Mouse (Mus musculus): ENCODE measurements around the gene Noc4l.

DNA sequence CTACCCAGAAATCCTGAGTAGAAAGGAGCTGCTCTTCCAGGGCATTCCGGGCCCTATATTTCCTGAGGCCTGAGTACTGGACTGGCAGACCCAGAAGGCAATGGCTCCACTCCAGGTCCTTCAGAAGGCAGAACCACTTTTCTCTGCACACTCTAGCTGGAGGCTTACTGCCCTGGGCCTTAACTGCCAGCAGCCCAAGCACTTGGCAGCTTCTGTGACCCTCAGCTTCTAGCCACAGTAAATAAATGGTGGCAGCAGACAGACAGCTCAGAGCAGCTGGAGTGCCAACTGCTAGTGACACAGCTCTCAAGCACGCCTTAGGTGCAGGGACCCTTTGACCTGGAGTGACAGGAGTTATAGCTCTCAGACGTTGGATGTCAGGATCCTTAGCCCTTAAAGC, 45.5 kb downstream of the Noc4l start:
- TF ChIP-seq MAFK (IDR thresholded peaks at IDR 0.05; ENCODE audit: insufficient read depth, low read depth, low read length), result no peak
- TF ChIP-seq HCFC1 (IDR thresholded peaks at IDR 0.05; ENCODE audit: borderline replicate concordance, insufficient read depth, low read length), result no peak
- TF ChIP-seq ZNF384 (IDR thresholded peaks at IDR 0.05; ENCODE audit: low read depth, low read length), result no peak
- no peak for TF ChIP-seq CHD2 (IDR thresholded peaks at IDR 0.05; ENCODE audit: low read depth, low read length)
